In the genomic region with DNA sequence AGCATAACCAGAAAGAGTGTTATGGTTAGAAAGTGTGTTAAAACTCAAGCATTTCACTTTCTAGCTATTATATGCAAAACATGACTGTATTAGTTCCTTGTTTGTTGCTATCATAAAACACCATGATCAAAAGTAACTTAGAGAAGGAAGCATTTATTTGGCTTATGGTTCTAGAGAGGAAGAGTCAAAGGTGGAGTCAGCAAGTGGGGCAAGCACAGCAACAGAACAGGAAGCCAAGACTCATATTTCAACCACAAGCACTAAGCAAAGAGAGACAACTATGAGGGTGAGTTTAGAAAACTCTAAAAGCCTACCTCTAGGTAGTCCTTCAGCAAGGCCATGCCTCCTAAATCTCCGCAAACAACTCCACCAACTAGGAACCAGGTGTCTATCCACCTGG, we compare ENCODE assay signal across 25 mouse cellular contexts.
"Had no signal": no experiment of that assay in that cellular context is flagged by ENCODE, and none has a peak within 500 bp of the region (broad histone marks: within the 10 kb centered on the region; RNA-seq: fewer than 3 reads in every experiment).

No protein-coding gene starts in this region.

- H3K27me3 ChIP-seq: embryonic facial prominence, embryonic 12.5 days; embryonic facial prominence, embryonic 13.5 days; embryonic facial prominence, embryonic 15.5 days; forebrain, embryonic 12.5 days; forebrain, embryonic 13.5 days; forebrain, embryonic 15.5 days had no signal

- DNase-seq: cerebellum, adult 9-10 months; cerebellum, adult 9-11 months; cerebellum, postnatal 10 days; cerebellum, postnatal 14 days; cerebellum, postnatal 25 days; cerebellum, postnatal 36 days; embryo, embryonic 11 days; forebrain, postnatal 0 days; gastrocnemius, adult 2 months; gastrocnemius, postnatal 10 days; gastrocnemius, postnatal 14 days; gastrocnemius, postnatal 36 days; heart, adult 11 months; heart, adult 18-20 months; heart, adult 2 months had no signal

- H3K4me1 ChIP-seq: embryonic facial prominence, embryonic 10.5 days; forebrain, embryonic 10.5 days had no signal

- H3K36me3 ChIP-seq: embryonic facial prominence, embryonic 12.5 days; embryonic facial prominence, embryonic 13.5 days; embryonic facial prominence, embryonic 15.5 days; forebrain, embryonic 15.5 days had no signal

- H3K4me3 ChIP-seq: embryonic facial prominence, embryonic 10.5 days; embryonic facial prominence, embryonic 12.5 days; embryonic facial prominence, embryonic 13.5 days; embryonic facial prominence, embryonic 15.5 days; erythroblast, embryonic 14.5 days; forebrain, embryonic 10.5 days; forebrain, embryonic 12.5 days; forebrain, embryonic 13.5 days; forebrain, embryonic 15.5 days; gastrocnemius, adult 2 months; heart, adult 2 months; heart, embryonic 10.5 days had no signal

- H3K9ac ChIP-seq: embryonic facial prominence, embryonic 12.5 days; embryonic facial prominence, embryonic 13.5 days; embryonic facial prominence, embryonic 15.5 days; forebrain, embryonic 12.5 days; forebrain, embryonic 13.5 days; forebrain, embryonic 15.5 days; forebrain, postnatal 0 days had no signal

- H3K9me3 ChIP-seq: embryonic facial prominence, embryonic 10.5 days; embryonic facial prominence, embryonic 12.5 days; embryonic facial prominence, embryonic 13.5 days; embryonic facial prominence, embryonic 15.5 days; forebrain, embryonic 10.5 days; forebrain, embryonic 12.5 days; forebrain, embryonic 13.5 days; forebrain, embryonic 15.5 days; heart, embryonic 10.5 days had no signal

- H3K27ac ChIP-seq: embryonic facial prominence, embryonic 10.5 days; embryonic facial prominence, embryonic 12.5 days; embryonic facial prominence, embryonic 13.5 days; embryonic facial prominence, embryonic 15.5 days; forebrain, embryonic 10.5 days; forebrain, embryonic 12.5 days; forebrain, embryonic 13.5 days; forebrain, embryonic 15.5 days; gastrocnemius, adult 2 months; heart, adult 2 months; heart, embryonic 10.5 days had no signal
